16 mouse cellular contexts compared by ENCODE assay signal in the genomic region with DNA sequence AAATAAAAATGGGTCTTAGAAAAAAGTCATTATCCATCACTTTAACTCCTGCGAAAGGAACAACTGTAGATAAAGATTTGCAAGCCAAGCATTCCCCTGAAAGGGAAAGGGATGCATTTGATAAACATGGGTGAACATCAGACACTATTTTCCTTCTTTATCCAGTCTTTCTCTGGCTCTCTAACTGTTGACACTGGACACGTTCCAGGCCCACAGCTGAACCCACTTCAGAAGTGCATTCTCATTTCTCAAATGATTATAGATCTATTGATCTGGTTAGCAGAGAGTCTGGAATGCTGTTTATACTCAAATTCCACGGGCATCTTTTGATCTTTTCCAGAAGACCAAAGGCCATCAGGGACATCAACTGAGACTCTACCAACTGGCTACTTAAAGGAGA.
DNase-seq lines count a peak whose midpoint lies in the region; ATAC-seq and TF ChIP-seq lines count a peak whose summit lies in the region.
"Had no signal": no experiment of that assay in that cellular context is flagged by ENCODE, and none has a peak within 500 bp of the region (broad histone marks: within the 10 kb centered on the region; RNA-seq: fewer than 3 reads in every experiment).

No protein-coding gene starts in this region.

- H3K27me3 ChIP-seq in kidney, adult 2 months (replicated peaks; ENCODE audit: control insufficient read depth, insufficient read depth, low read length), result no peaks in the 10 kb centered on the region
- no peaks in the 10 kb centered on the region for H3K27me3 ChIP-seq in lung, embryonic 16.5 days (ENCODE audit: control insufficient read depth, insufficient read depth, low read depth, low read length)
- H3K27me3 ChIP-seq: heart, embryonic 12.5 days had no signal

- TF ChIP-seq POLR2A in kidney, adult 2 months (IDR thresholded peaks at IDR 0.05; ENCODE audit: low read depth, low read length), result no peak

- no peak overlapping the region for H3K4me3 ChIP-seq in kidney, adult 2 months (ENCODE audit: insufficient read depth, low read depth, low read length)
- H3K4me3 ChIP-seq in lung, embryonic 16.5 days (ENCODE audit: low read length), result no peak overlapping the region
- H3K4me3 ChIP-seq: embryonic facial prominence, embryonic 10.5 days; gastrocnemius, adult 2 months; heart, embryonic 12.5 days had no signal

- no peaks in the 10 kb centered on the region for H3K9me3 ChIP-seq in lung, embryonic 16.5 days (ENCODE audit: control insufficient read depth, low read length)
- H3K9me3 ChIP-seq: embryonic facial prominence, embryonic 10.5 days; heart, embryonic 12.5 days had no signal

- peak; percentile 47; the same call in 1 of the 2 replicates for ATAC-seq in lung, embryonic 16.5 days (ENCODE audit: low read depth)
- ATAC-seq: forebrain, embryonic 14.5 days had no signal

- no peaks in the 10 kb centered on the region for H3K4me1 ChIP-seq in kidney, adult 2 months (ENCODE audit: control insufficient read depth, insufficient read depth, low read length)
- H3K4me1 ChIP-seq in lung, embryonic 16.5 days (replicated peaks; ENCODE audit: control insufficient read depth, insufficient read depth, low read length), result peaks cover 5% of the 10 kb centered on the region; the same call in 1 of the 2 replicates

- no peak overlapping the region for H3K4me2 ChIP-seq in lung, embryonic 16.5 days (ENCODE audit: low read depth, low read length)
- H3K4me2 ChIP-seq: heart, embryonic 12.5 days had no signal

- no peaks in the 10 kb centered on the region for H3K36me3 ChIP-seq in kidney, adult 2 months (ENCODE audit: control insufficient read depth, insufficient read depth, low read length)
- no peaks in the 10 kb centered on the region for H3K36me3 ChIP-seq in lung, embryonic 16.5 days (ENCODE audit: control insufficient read depth, insufficient read depth, low read length)
- H3K36me3 ChIP-seq: embryonic facial prominence, embryonic 10.5 days; heart, embryonic 12.5 days had no signal

- peak; percentile 5 to 7 for DNase-seq in kidney, postnatal 4 days
- DNase-seq in kidney, adult 2 months, result no peak
- DNase-seq in lung, postnatal 25 days (ENCODE audit: low spot score), result no peak
- peak; percentile 35 for DNase-seq in MN1 (ENCODE audit: low spot score)
- DNase-seq in yolk sac, embryonic 10.5 days (ENCODE audit: low spot score), result peak; percentile 11
- no peak for DNase-seq in heart, postnatal 14 days
- DNase-seq: adrenal gland, adult 8-10 months; adrenal gland, postnatal 36 days; cerebellum, adult 2 months; gastrocnemius, adult 2 months; gastrocnemius, postnatal 25 days; heart, postnatal 36 days had no signal

- TF ChIP-seq CTCF in kidney, adult 2 months (conservative IDR thresholded peaks at IDR 0.05; ENCODE audit: insufficient read depth, insufficient read length, low read depth, low read length), result no peak

- intact Hi-C loops in heart, postnatal 14 days (cut with DNase I), result no loop called here

- no peak overlapping the region for H3K27ac ChIP-seq in kidney, adult 2 months (ENCODE audit: insufficient read depth, low read depth, low read length)
- no peak overlapping the region for H3K27ac ChIP-seq in lung, embryonic 16.5 days (ENCODE audit: low read length)
- H3K27ac ChIP-seq: embryonic facial prominence, embryonic 10.5 days; gastrocnemius, adult 2 months had no signal

- no peak overlapping the region for H3K9ac ChIP-seq in lung, embryonic 16.5 days (ENCODE audit: low read length)
- H3K9ac ChIP-seq: heart, embryonic 12.5 days had no signal

- 53% methylated on average over 3 of the region's 3 CpGs for whole genome bisulfite sequencing in kidney, adult 2 months
- WGBS in lung, embryonic 16.5 days, result 15% methylated on average over 3 of the region's 3 CpGs

Comparison
In these comparisons a context has a peak if more than half of its experiments do, and no peak if none do; other contexts are left out.
1. DNase-seq: peak in kidney, postnatal 4 days (2 of 2), MN1 (single experiment) and yolk sac, embryonic 10.5 days (single experiment); none in kidney, adult 2 months (single experiment), lung, postnatal 25 days (single experiment) and heart, postnatal 14 days (0 of 2).